Mouse (Mus musculus) spleen, postnatal 36 days (tissue): ENCODE data around the gene Sdad1.
"Not testable (repeated sequence)": the region's sequence is repeated elsewhere in the genome, so short reads cannot be mapped to it uniquely, and the experiment has no call there.

Source experiments
- DNase-seq, 2 experiments: peaks; one replicate each; pipeline ENCODE4 v3.0.0; 2022; ENCODE audit warnings: low spot score in 2 of 2, mixed read lengths in 1 of 2

Gene Sdad1

GRCm38 (mm10) chr5:92309681-92310511 is at the start of gene Sdad1:
Gene Sdad1, minus strand, starts transcription at chr5:92310479.
- DNase-seq: peak; percentile 91

GRCm38 (mm10) chr5:92358767-92359455 is 48.6 kb upstream of the Sdad1 start:
- DNase-seq: no peak

DNA sequence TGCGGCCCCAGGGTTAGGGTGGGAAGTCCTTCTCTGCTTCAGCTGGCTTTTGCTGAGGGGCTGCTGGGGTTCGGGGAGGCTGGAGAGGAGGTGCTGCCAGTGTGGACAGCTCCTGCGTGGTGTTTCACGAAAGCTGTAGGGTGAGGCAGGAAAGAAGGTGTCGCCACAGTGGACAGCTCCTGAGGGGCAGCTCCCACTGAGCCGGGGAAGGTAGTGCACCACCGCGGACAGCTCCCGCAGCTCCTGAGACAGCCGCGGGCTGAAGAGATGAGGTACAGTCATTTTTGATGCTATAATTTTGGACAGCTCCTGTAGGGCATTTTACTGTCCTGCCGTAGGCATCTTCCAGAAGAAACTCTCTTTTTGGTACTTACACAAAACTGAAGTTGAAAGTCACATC is 47.8 kb upstream of the Sdad1 start:
- DNase-seq: no peak

- DNase-seq: peak; percentile 70
Measured at GRCm38 (mm10) chr5:92353517-92353916, 43.2 kb upstream of the Sdad1 start.

- not testable (repeated sequence) for DNase-seq
Measured at GRCm38 (mm10) chr5:92352716-92353115, 42.4 kb upstream of the Sdad1 start.

DNA sequence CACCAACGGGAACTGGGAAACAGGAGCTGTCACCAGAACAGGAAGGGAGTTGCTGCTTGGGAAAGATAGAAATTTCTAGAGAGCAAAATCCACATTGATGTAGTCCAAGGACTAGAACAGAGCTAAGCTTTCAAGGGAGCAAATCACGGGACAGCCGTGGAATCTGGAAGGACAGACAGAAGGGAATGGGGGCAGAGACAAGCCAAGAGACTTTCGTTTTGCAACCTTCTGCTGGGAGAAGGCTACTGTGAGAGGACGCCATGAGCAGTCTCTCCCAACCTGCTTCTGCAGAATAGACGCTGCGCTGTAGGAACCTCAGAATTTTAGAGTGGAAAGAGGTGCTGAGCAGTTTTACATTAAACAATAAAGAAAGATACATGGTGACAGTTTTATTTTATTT is 39.5 kb upstream of the Sdad1 start:
- DNase-seq: no peak

- DNase-seq: peak; percentile 63 to 73
Measured at GRCm38 (mm10) chr5:92348794-92349413, 38.6 kb upstream of the Sdad1 start, which contains the start of gene Cxcl10. Gene Cxcl10, minus strand, starts transcription at chr5:92348889.

DNA sequence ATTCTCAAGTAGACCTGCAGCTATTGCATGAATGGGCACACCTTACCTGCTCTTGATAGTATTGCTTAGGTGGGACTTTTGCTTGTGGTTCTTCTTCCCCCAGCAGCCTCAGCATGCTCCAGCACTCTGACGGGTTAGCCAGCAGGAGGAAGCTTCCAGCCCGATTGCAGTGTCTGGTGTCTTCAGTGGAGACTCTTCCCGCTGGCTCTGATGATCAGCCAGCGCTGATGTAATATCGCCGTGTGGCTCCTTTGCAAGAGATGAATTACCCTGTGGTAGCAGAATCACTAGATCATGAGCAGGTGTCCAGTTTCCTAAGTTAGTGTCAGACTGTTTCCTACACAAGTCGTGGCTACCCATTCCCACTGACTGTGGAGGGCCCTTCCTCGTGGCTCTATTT is 34.7 kb upstream of the Sdad1 start:
- no peak for DNase-seq

GRCm38 (mm10) chr5:92340606-92341005 is 30.3 kb upstream of the Sdad1 start:
- DNase-seq: no peak

DNA sequence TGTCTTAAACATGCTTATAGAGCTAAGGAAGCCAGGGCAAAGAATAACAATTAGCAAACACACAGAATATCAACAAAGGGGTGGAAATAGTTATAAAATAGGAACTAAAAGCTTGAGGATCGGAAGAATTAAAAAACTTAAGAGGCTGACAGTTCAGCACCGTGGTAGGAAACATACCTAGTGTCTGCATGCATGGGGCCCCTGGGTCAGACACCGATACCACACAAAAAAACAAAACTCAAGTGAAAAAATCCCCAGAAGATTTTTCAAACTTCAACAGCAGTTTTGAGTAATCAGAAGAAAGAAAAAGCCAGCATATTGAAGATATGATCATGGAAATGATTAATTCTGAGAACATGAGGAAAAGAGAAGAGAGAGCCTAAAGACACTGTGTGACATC is 26.5 kb upstream of the Sdad1 start:
- DNase-seq: no peak

DNA sequence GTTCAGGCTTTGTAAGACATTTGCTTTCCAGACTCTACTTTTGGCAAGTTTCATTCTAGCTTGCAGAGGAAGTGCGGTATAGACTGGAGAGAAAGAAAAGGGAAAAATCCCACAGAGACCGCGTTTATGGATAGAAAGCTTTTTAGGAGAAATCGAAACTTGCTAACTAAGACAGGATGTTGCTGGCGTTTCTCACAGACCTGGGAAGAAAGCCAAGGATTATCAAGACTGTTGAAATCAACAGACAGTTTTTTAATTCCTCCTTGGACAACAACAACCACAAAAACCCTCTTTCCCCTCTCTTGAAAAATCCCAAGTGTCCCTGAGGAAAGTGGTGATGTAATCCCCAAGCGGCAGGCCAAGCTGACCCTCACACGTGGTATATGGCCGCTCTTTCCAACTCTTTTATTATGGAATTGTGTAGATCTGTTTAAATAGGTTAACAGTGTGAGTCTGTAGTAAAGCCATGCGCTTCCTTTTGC is 22.1 kb upstream of the Sdad1 start:
- DNase-seq: no peak

- no peak for DNase-seq
Measured at GRCm38 (mm10) chr5:92331635-92332338, 21.5 kb upstream of the Sdad1 start, which contains the start of gene Art3. Gene Art3, plus strand, starts transcription at chr5:92331827.

DNA sequence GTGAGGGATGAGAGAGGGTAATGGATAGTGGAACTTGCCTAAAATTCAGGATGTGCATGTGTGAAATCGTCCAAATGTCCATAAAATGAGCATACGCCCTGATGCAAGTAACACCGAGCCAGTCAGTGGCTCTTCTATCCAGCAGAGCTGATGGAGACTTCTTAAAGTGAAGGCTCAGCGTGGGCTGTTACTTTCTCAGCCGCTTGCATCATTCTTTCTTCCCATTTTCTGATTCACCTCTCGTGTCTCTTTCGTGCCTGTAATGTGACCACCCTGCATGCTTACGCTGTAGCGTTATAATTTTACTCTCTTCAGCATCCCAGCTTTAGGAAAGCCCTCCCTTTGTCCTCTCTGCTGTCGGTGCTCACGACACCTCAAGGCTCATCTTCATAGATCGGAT is 20.8 kb upstream of the Sdad1 start:
- no peak for DNase-seq

GRCm38 (mm10) chr5:92327929-92328328 is 17.6 kb upstream of the Sdad1 start, which contains the start of gene Cxcl9:
Gene Cxcl9, minus strand, starts transcription at chr5:92328079.
- DNase-seq: no peak

DNA sequence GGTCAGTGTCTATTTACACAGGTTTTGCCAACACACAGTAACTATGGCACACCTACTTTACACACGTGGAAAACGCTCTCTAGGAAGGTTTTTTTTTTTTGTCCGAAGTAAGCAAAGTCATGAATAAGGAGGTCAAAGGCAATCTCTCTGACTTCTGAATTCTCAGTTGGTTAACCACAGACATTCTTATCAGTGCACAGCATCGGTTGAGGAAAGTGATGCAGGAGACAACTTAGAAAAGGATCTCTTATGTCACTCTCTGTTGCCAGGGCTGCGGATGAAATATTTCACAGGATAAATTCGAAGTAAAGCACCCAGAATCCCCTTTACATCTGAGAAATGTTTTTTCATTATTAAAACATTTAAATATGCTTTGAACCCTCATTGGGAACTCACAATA is 17.1 kb upstream of the Sdad1 start:
- DNase-seq: no peak

DNA sequence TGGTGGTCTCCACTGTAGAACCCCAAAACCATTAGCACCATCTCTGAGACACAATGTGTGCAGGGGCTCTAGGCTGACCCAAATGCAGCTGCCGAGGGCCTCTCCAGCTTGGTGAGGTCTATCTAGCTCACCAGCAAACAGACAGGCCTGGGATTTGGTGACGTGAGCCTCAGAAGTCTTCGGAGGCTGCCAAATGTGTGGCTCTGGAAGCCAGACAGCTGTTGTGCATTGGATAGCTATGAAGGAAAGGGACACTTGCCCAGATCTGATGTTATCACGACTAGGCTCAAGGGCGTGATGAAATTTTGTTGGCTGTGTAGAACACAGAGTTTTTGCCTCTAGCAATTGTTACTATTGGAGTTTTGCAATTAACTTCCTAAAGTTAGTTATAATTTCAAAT is 13.0 kb upstream of the Sdad1 start:
- DNase-seq: no peak

DNA sequence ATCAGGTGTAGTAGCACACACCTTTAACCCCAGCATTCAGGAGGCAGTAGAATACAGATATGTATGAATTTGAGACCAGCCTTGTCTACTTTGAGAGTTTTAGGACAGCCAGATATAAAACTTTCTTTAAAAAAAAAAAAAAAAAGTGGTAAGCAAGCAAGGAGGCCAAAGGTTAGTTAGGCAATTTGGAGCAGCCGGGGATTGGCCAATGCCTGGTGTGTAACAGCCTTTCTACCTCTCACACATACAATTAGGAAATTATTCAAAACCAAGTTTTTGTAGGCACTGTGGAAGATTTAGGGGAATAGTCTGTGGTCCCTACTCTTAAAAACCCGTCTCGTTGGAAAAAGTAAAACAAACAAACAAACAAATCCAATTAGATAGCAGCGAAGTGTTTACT is 12.3 kb upstream of the Sdad1 start:
- DNase-seq: no peak

- DNase-seq: no peak
Measured at GRCm38 (mm10) chr5:92321631-92322400, 11.5 kb upstream of the Sdad1 start.

- peak in 1 of 2 experiments; percentile 33 for DNase-seq
Measured at GRCm38 (mm10) chr5:92318596-92318995, 8.3 kb upstream of the Sdad1 start.

DNA sequence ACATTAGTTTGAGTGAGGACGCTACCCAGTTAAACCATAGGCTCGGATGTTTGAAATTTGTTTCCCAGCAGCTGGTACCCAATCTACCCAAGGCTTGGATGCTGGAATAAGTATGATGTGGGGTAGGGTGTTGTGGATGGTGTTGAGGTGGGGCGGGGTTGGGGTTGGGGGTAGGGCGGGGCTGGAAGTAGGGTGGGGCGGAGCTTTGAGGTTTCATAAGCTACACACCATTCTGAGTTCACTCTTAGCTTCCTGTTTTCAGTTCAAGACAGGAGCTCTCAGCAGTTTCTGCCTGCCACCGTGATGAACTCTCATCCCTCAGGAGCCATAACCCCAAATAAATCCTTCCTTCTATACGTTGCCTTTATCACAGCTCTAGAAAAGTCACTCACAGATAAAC is 7.8 kb upstream of the Sdad1 start:
- DNase-seq: peak; percentile 40

GRCm38 (mm10) chr5:92313776-92314175 is 3.5 kb upstream of the Sdad1 start:
- no peak for DNase-seq
